Mouse (Mus musculus): ENCODE data around the gene Zfp426. TPM values are rescaled to one million over a fixed set of nuclear protein-coding genes. Genes with fewer than 3 reads are reported as not detected.

Gene Zfp426
- 16.0 and 17.1 TPM in 2 replicates for polyA plus RNA-seq (2012; rRNA removed)

DNA sequence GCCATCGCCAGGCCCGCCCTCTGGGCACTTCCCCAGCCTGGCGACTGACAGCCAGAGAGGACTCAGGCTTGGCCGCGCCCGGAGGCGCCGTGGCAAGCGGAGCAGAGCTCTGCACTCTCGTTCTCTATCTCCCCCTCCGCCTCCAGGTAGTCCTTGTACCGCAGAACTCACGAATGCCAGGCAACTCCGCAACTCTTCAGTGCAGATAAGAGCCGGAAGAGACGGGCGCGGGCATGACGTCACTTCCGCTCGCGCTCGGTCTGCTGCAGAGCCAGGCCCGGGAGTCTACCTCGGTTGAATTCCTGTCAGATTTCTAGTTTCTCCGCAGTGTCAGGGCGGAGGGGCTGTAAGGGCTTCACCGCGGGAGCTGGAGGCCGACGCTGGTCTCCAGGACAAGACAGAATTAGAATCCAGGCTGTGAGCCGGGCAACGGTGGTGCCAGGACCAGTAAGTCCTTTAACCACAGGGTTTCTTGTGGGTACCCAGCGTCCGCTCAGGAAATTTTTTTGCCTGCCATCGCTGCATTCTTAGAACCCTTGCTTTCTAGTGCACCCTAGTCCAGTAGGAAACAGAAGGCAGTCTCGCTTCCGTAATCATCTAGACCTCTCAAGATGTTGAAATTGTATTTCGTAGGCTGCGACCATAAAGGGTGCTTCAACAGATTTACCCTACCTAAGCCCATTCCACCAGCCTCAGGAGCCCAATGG is at the start of gene Zfp426:
Gene Zfp426, minus strand, starts transcription at position 220 of the 707 bp plus-strand sequence.
- DNase-seq (ENCODE audit: low spot score), result peak; percentile 80

DNA sequence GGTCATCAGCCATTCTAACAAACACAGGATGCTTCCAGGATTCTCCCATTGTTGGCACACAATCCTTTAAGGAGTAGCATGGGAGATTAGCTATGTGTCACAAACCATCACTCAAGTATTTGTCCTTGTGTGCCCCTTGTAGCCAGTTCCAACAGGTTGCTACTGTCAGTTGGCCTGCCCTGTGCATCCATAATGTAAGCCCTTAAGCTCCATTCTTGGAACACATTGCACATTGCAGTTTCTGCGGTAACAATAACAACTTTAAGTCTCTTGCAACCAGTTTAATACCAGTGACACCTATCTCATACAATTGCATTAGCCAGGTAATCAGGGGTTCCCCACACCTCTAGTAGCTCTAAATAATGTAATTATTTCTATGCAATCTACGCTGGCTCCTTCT is 44.1 kb upstream of the Zfp426 start:
- no peak for DNase-seq (ENCODE audit: low spot score)

DNA sequence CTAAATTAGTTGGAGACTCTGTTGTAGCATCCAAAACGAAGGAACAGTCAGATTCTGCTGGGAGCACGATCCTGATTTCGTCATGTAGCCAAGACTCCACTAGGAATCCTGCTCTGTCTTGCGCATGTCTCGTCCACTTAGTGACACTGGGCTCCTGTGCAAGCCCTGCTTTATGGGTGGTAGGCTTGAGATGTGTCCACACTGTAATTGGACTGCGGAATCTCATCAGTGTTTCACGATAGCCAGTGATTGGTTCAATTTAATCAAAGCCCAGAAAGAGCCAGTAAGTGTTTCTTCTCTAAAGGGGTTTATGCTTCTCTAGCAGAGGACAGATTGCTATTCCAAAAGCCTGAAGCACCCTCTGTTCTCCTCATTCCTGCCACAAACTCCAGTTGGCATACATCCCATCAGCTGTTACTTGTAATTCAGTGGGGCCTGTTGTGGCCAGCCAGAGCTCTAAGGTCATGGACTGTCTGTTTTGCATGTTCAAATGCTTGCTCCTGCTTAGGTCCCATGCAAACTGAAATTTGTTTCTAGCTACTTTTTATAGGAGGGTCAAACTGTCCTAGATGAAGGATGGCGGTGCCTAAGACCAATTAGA is 41.9 kb upstream of the Zfp426 start:
- no peak for DNase-seq (ENCODE audit: low spot score)

DNA sequence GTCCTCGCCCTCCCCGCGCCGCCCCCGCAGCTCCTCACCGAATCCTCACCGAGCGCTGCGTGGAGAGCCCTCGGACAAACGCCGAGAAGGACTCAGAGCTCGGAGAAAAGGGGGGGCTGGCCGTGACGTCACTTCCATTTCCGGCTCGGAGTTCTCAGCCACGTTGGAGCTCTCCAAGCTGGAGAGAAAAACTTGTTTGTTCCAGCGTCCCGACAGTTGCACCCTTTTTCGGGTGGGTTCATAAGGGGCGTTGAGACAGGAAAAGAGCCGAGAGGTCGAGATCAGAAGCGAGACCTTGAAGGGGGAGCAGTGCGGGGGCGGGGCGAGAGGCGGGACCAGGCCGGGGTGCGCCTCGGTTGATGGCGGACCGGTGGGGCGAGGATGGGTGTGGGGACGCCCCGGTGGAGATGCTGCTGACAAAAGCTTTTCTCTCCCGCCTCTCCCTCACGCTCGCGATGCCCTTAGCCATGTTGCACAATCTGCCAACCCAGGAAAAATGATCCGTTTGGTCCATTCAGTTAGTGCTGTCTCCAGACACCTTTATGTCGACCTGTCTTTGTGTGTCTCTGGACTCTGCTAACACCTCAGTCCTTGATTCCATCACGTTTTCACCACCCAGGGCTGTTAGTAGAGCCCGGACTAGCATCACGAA is 28.9 kb upstream of the Zfp426 start, which contains the start of gene Zfp266:
Gene Zfp266, minus strand, starts transcription at position 112 of the 652 bp plus-strand sequence.
- DNase-seq (ENCODE audit: low spot score), result peak; percentile 88

DNA sequence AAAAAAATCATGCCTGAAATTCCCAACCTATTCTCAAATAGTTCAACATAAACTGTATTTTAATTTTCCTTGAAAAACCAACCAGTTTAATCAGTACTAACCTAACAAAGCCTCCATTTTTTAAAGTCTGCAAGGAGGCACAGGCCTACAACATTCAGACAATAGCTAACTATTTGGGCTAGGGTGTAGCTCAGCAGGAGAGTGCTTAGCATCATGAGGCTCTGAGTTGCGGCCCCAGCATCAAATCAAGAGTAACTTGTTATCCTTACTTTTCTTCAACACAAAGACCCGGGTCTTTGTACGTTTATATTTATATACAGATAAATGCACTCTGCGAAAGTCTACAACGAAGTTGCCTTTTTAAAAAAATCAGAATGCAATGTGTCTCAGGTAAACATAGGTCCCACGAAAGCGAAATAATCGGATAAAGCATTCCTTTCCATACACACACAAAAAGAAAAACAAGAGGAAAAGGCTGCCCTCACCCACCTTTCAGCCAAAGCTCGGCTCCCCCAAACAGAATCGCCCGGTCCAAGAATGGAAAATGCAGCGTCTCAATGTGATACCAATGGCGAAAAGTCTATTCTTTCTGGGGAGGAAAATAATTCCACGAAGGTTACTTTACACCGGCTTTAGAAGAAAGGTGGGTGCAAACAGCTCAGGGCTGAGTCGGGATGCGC is 28.1 kb upstream of the Zfp426 start:
- DNase-seq (ENCODE audit: low spot score), result no peak

DNA sequence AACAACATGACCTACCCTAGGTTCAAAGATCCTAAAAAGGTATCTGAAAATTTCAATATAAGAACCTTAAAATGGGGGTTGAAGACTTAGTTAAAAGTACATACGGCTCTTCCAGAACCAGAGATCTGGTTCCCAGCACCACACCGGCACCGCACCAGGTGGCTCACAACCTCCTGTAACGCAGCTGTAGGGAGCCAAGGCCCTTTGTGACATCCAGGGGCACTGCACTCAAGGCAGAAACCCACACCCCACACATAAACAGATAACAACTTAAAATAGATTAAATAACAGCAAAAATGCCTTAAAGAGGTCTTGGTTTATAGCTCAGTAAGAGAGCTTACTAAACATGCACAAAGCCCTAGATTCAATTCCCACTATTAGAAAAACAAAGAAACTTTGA is 27.4 kb upstream of the Zfp426 start:
- no peak for DNase-seq (ENCODE audit: low spot score)

DNA sequence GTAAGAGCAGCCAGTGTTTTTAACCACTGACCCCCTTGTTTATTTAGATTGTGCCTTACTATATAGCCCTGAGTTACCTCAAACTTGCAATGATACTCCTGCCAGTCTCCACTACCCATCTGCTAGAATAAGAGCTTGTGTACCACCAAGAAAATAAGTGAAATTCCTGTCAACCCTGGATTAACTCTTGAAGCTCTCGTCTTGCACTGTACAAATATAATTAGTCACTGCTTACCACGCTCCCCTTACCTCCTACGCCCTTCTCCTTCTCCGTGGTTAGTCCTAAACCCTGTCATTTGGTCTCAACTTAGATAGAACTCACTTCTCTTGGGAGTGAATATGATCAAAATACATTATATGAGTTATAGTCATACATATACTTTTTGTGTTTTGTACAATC is 26.2 kb upstream of the Zfp426 start:
- DNase-seq (ENCODE audit: low spot score), result no peak

DNA sequence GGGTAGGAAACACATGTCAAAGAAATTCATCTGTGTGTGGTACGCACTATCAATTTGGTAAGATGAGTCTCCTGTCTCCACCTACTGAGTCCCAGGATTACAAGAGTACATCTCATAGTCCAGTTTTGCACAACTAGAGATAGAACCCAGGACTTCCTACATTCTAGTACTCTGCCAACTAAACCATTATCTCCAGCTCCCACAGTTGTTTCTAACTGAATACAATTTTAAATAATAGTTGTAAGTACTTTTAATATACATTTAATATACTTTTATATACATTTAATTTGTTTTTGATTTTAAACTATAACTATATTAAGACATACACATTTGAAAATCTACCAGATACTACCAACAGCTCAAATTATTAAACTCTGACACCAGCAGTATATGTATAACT is 25.2 kb upstream of the Zfp426 start:
- no peak for DNase-seq (ENCODE audit: low spot score)

DNA sequence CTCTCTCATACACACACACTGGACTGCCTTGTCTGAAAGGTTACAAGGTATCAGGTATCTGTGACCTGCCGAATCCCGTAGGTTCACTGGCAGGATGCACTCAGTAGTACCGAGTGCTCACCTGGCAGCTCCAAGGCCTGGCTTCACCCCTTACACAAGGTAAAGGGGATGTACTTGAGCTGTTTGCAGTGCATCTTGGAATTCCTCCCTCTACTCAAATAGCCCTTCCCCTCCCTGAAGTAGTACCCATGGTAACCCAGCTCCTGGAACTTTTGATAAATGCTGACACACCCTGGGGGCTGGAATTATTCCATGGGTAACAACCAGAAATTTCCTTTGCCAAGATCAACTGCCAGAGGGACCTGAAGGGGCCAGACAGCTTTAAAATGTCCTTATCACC is 21.5 kb upstream of the Zfp426 start:
- no peak for DNase-seq (ENCODE audit: low spot score)

DNA sequence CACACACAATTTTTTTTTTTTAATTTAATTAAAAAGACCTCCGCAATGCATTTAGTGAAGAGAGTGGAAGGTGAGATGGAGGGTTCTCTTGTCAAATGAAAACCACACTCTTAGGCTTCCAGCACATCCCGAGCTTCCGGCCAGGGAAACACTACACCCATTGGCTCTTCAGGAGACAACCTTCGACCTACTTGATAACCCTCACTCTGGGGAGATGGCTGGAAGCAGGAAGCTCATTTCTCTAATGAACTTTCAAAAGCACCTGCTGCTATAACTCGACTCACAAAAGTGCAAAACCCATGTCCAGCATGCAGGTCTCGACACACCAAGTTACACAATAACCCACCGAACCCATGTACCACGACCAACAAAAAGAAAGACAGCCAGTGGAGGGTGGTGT is 20.2 kb upstream of the Zfp426 start:
- DNase-seq (ENCODE audit: low spot score), result no peak

DNA sequence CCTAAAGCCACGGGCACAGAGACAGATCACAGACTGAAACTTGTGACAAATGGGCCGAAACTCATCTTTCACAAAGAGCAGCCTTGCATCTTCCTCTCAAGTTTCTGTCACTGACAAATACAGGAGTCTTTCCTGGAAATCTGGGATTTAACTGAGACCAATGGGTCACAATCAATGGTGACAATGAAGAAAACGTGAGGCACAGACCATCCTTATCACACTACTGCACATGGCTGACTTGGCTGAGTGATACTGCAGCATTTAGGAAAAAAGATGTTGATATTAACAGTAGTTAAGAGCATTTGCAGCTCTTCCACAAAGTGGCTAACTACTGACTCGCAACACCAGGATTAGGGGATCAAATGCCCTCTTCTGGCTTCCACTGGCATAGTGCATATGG is 19.1 kb upstream of the Zfp426 start:
- no peak for DNase-seq (ENCODE audit: low spot score)

DNA sequence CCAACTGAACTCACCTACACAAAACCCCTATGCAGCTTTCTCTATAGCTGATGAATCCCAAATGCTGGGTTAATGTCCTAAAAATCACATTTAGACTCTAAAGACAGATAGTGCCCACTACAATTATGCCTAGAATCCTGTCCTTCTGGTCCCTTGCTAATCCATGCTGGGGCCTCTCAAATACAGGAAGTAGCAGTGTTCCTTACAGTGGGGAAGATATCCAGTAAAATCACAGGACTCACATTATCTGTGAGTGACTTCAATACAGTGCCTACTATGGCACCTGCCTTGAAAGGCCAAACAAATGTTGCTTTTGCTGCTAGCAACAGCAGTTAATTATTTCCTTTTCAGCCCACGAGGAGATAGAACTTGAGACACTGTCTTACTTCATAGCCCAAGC is 17.8 kb upstream of the Zfp426 start:
- no peak for DNase-seq (ENCODE audit: low spot score)

DNA sequence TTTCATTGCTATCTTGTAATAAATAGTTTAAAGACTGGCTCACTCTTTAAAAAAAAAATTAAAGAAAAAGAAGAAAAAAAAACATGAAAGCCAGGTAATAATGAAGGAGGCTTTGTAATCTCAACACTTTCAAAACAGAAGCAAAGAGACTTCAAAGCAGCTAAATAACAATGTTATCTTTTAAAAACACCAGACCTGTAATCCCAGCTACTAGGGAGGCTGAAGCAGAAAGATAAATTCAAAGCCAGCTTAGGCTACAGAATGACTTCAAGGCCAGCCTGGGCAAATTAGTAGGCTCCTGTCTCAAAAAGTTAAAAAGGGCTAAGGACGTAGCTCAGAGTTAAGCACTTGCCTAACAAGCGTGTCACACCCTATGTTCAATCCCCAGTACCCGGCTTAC is 17.1 kb upstream of the Zfp426 start:
- no peak for DNase-seq (ENCODE audit: low spot score)

DNA sequence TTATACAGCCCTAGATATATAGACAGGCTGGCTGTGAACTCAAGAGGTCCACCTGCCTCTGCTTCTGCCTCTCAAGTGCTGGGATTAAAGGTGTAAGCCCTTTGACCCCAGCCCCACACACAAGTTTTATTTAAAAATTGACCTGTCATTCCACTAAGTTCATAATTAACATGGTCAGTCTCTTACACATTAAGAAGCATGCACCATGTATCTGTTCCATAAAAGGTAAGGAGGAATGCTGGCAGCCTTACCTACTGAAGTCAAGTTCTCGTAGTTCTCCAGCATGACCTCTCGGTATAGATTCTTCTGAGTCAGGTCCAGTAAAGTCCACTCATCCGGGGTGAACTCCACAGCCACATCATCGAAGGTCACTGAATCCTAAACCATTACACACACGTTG is 12.3 kb upstream of the Zfp426 start:
- DNase-seq (ENCODE audit: low spot score), result no peak

DNA sequence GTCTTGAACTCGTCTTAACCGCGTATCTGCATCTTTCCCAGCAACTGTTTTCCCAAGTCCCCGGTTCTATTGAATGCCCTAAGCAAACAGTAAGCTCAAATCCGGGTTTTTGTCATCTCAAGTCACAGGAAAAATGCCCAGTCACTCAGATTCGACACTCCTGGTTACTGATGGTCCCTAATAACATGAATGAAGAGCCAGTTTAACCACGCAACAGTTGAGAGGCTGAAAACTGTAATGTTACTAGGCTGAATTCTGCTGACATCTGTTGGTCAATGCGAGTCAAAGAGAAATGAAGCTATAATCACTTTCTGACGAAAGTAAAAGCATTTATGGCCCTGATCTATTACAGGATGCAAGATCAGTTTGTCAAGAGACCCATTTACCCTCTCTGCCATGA is 735 bp upstream of the Zfp426 start:
- no peak for DNase-seq (ENCODE audit: low spot score)

DNA sequence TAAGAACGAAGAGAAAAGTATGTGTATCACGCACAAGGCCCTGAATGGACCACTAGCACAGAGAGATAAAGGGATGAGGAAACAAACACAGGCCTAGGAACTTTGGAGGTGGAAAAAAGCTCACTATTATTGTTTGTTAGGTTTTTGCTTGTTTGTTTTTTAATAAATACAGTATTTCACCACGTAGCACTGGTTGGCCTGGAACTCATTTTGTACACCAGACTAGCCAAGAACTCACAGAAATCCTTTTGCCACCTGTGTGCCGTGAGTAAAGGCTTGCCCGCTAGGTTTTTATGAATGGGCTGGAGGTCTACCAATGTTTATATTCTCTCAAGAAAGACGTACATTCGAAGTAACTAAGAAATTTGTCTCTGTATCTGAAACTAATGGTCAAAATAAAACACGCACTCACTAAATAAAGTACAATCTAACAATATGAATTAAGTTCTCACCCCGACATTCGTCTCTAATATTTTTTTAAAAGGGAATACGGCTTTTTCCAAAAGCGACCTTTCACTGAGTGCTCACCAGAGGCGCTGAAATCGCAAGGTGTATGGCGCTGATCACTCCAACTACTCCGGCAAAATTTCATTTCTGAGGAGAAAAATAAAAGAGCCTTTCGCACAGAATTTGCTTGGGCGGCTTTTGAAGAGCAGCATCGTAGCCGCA is 554 bp downstream of the Zfp426 start:
- no peak for DNase-seq (ENCODE audit: low spot score)

DNA sequence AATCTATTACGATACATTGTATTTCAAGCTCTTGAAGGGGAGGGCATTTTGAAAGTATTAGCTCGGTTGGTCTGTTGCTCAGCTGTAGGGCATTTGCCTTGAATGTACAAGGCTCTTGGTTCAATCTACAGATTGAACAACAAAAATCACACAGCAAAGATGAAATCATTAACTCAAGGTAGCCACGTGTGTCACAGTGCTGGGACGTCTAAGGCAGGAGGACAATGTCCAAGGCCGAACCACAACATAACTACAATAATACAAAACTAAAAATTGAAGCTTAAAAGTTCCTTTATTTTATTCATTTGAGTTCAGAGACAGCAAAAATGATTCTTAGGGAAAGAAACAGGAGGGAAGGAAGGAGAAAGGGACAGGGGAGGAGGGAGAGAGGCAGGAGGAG is 3.0 kb downstream of the Zfp426 start:
- DNase-seq (ENCODE audit: low spot score), result no peak

DNA sequence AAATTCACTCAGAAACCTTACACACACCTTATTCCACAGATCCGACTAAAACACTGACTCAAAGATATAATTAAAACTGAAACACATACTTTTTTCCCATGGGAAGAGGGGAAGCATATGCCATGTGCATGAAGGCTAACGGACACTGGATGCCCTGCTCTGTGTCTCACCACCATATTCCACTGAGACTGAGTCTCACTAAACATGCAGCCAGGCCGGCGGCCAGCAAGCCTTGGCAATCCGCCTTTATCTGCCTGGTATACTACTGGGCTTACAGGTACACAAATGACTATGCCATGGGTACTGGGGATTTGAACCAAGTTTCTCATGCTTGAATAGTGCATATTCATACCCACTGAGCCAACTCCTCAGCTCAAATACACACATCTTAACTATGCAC is 13.2 kb downstream of the Zfp426 start:
- DNase-seq (ENCODE audit: low spot score), result no peak

DNA sequence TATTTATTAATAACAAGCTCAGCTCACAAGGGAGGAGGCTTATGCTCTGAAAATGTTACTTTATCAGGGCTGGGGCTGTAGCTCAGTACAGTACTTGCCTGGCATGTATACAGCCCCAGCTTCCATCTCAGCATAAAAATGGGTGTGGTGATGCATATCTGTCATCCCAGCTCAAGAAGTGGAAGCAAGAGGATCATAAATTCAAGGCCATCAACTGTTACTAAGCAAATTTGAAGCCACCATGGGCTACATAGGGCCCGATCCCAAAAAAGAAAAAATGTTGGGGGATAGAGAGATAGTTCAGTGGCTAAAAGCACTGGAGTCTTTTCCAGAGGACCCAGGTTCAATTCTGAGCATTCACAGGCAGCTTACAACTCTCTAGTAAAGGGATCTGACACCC is 15.9 kb downstream of the Zfp426 start:
- DNase-seq (ENCODE audit: low spot score), result no peak

DNA sequence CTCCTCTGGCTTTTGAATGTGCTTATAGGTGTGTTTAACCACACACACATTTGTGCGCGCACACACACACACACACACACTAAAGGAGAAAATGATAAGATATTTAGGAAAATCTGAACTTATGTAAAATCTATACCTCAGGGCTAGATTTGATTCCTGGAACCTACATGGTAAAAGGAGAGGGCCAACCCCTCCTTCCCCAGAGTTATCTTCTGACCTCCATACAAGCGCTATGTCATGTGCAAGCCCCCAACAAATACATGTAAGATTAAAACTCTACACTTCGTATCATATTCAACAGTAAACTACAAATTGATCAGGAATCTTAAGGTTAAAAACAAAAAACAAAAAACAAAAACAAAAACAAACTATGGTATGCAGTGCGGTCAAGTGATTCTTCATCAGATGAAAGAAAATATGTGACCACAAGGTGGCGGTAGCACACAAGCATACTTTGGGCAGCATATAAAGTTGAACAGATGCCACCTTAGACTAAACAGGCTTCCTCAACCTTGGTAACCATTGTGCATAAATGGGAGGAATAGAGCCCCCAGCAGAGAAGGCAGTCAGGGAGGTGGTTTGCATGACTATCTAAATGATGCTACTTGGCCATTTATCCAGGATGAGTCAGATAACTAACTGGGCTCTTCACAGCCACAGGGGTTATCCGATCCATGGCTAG is 25.6 kb downstream of the Zfp426 start:
- DNase-seq (ENCODE audit: low spot score), result no peak
